Mouse (Mus musculus) spleen, adult 2 months (tissue): ENCODE data around the gene Mink1. TPM values are rescaled to one million over a fixed set of nuclear protein-coding genes. Genes with fewer than 3 reads are reported as not detected.
"Not testable (repeated sequence)": the region's sequence is repeated elsewhere in the genome, so short reads cannot be mapped to it uniquely, and the experiment has no call there.

Experiments
- DNase-seq, 2 experiments: peaks; one replicate each; pipeline versions ENCODE4 v3.0.0 to v3.0.0-alpha.2; 2012 to 2021; ENCODE audit warnings: low spot score in 2 of 2, low read depth in 1 of 2
- H3K27ac ChIP-seq: fragments of 200-500 bp; 2 replicates; pipeline ENCODE4 v1.5.1; 2012; ENCODE audit warnings: low read length, inconsistent platforms; ENCODE audit not compliant: insufficient read depth
- H3K27me3 ChIP-seq: fragments of 200-500 bp; 2 replicates; pipeline ENCODE4 v1.6.1; 2012; ENCODE audit warnings: mild to moderate bottlenecking, moderate library complexity, low read length, inconsistent platforms; ENCODE audit not compliant: control insufficient read depth, insufficient read depth
- H3K36me3 ChIP-seq: fragments of 200-500 bp; 2 replicates; pipeline ENCODE4 v1.6.1; 2012; ENCODE audit warnings: mild to moderate bottlenecking, low read length, inconsistent platforms; ENCODE audit not compliant: control insufficient read depth, insufficient read depth
- H3K4me1 ChIP-seq: fragments of 200-500 bp; 2 replicates; pipeline ENCODE4 v1.6.1; 2011; ENCODE audit warnings: inconsistent platforms; ENCODE audit not compliant: control insufficient read depth, insufficient read depth, insufficient read length
- H3K4me3 ChIP-seq: fragments of 200-500 bp; 2 replicates; pipeline ENCODE4 v1.5.1; 2011; ENCODE audit warnings: mild to moderate bottlenecking, inconsistent platforms; ENCODE audit not compliant: insufficient read depth, insufficient read length; ENCODE audit errors: extremely low read depth
- CTCF ChIP-seq: fragments of 200-500 bp; IDR thresholded peaks from 2 replicates; pipeline ENCODE4 v1.5.1; 2011; ENCODE audit warnings: mild to moderate bottlenecking, inconsistent platforms; ENCODE audit not compliant: insufficient read depth, insufficient read length, insufficient replicate concordance; ENCODE audit errors: extremely low read depth
- POLR2A ChIP-seq: fragments of 200-500 bp; IDR thresholded peaks from 2 replicates; pipeline ENCODE4 v1.6.1; 2011; ENCODE audit warnings: low read depth, low read length, inconsistent platforms
- WGBS: fragments of 180-500 bp; shearing (Covaris S2); methylation state at CpG from one replicate; pipeline ENCODE4 v1.1.7; 2018; 5-methylcytosine and 5-hydroxymethylcytosine counted together
- polyA plus RNA-seq: library from polyadenylated mRNA; depleted of rRNA; stranded (reverse); fragments of >200 nt; gene quantifications from 2 replicates; pipeline ENCODE4 v1.2.3, GENCODE M21; 2012

The Mink1 gene
- polyA plus RNA-seq, 1 experiment = 74.8 TPM

GRCm38 (mm10) chr11:70557545-70557944, 5.1 kb upstream of the Mink1 start:
- TF ChIP-seq CTCF (no peak), POLR2A (no peak)
- Histone ChIP-seq H3K27me3 (no peaks in the 10 kb centered on the region), H3K27ac (no peak overlapping the region), H3K36me3 (no peaks in the 10 kb centered on the region), H3K4me3 (no peak overlapping the region), H3K4me1 (peaks cover 6% of the 10 kb centered on the region; the same call in 1 of the 2 replicates)
- no peak for DNase-seq
- 90% methylated on average over 9 of the region's 9 CpGs for WGBS

GRCm38 (mm10) chr11:70561937-70562286, 769 bp upstream of the Mink1 start:
- H3K27me3 ChIP-seq = no peaks in the 10 kb centered on the region
- H3K4me3 ChIP-seq = peak overlapping the region; percentile 95
- TF ChIP-seq POLR2A = no peak
- H3K4me1 ChIP-seq = peaks cover 15% of the 10 kb centered on the region; the same call in 1 of the 2 replicates
- DNase-seq = no peak
- no peak overlapping the region for H3K27ac ChIP-seq
- 5% methylated on average over 2 of the region's 2 CpGs for WGBS
- H3K36me3 ChIP-seq = no peaks in the 10 kb centered on the region

- H3K27me3 ChIP-seq = no peaks in the 10 kb centered on the region
- WGBS = 1% methylated on average over 27 of the region's 31 CpGs
- no peak for DNase-seq
- H3K4me1 ChIP-seq = peaks cover 15% of the 10 kb centered on the region; the same call in 1 of the 2 replicates
- H3K27ac ChIP-seq = peak overlapping the region; percentile 13; the same call in 1 of the 2 replicates
- no peaks in the 10 kb centered on the region for H3K36me3 ChIP-seq
- TF ChIP-seq POLR2A = no peak
- TF ChIP-seq CTCF = no peak
- H3K4me3 ChIP-seq = peak overlapping the region; percentile 95
Observed at GRCm38 (mm10) chr11:70562995-70563469, 351 bp downstream of the Mink1 start.

- Histone ChIP-seq H3K36me3 (no peaks in the 10 kb centered on the region), H3K27ac (peak overlapping the region; percentile 13; the same call in 1 of the 2 replicates), H3K4me3 (peak overlapping the region; percentile 95), H3K27me3 (no peaks in the 10 kb centered on the region), H3K4me1 (peaks cover 15% of the 10 kb centered on the region; the same call in 1 of the 2 replicates)
- TF ChIP-seq POLR2A (no peak), CTCF (no peak)
- DNase-seq = peak in 1 of 2 experiments; percentile 18
- WGBS = 8% methylated on average over 25 of the region's 25 CpGs
Observed at GRCm38 (mm10) chr11:70563470-70564275, 992 bp downstream of the Mink1 start.

GRCm38 (mm10) chr11:70564276-70564873, 1.7 kb downstream of the Mink1 start:
- WGBS = 64% methylated on average over 4 of the region's 4 CpGs
- TF ChIP-seq POLR2A (no peak), CTCF (no peak)
- no peak for DNase-seq
- Histone ChIP-seq H3K27me3 (no peaks in the 10 kb centered on the region), H3K36me3 (no peaks in the 10 kb centered on the region), H3K4me1 (peaks cover 15% of the 10 kb centered on the region; the same call in 1 of the 2 replicates), H3K27ac (no peak overlapping the region), H3K4me3 (no peak overlapping the region)

GRCm38 (mm10) chr11:70566586-70566985, 3.9 kb downstream of the Mink1 start:
- WGBS = 90% methylated on average over 7 of the region's 7 CpGs
- no peaks in the 10 kb centered on the region for H3K27me3 ChIP-seq
- TF ChIP-seq POLR2A (no peak), CTCF (no peak)
- peaks cover 15% of the 10 kb centered on the region; the same call in 1 of the 2 replicates for H3K4me1 ChIP-seq
- DNase-seq = no peak
- no peak overlapping the region for H3K4me3 ChIP-seq
- H3K27ac ChIP-seq = no peak overlapping the region
- H3K36me3 ChIP-seq = no peaks in the 10 kb centered on the region

GRCm38 (mm10) chr11:70570614-70571013, 7.9 kb downstream of the Mink1 start:
- not testable (repeated sequence) for DNase-seq, H3K4me3 ChIP-seq, H3K36me3 ChIP-seq, H3K27ac ChIP-seq, H3K27me3 ChIP-seq, H3K4me1 ChIP-seq
- WGBS = 90% methylated on average over 1 of the region's 1 CpGs
